Mouse (Mus musculus): ENCODE data around the gene Upp2. TPM values are rescaled to one million over a fixed set of nuclear protein-coding genes. Genes with fewer than 3 reads are reported as not detected.

Upp2 gene
- polyA plus RNA-seq, 1 experiment from 2014 or later: 11.4 TPM

DNA sequence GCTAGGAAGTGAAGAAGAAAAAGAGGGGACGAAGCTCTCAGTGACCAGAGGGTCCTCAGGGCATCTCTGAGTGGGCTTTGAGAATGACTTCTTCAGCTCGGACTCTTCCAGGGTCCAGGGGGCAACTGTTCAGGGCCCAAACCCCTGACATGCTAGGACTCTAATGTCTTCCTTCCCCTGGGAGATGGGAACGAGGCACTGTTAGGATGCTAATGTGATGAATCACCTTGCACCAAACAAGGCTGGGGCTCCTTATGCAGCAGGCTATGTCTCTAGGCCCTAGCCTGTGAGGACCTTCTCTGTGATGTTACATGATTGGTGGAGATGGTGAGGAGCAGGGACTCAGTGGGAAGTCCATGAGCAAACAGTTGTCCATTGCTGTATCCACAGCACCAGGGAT is 114.3 kb downstream of the Upp2 start:
- H3K36me3 ChIP-seq: no peaks in the 10 kb centered on the region
- no peak overlapping the region for H3K4me3 ChIP-seq
- H3K4me2 ChIP-seq: no peak overlapping the region
- no peak overlapping the region for H3K27ac ChIP-seq
- peaks cover 7% of the 10 kb centered on the region; the same call in 1 of the 2 replicates for H3K4me1 ChIP-seq
- H3K27me3 ChIP-seq: no peaks in the 10 kb centered on the region
- ATAC-seq (ENCODE audit: insufficient number of reproducible peaks, insufficient read depth, low FRiP score, low TSS enrichment, low read depth): peak; percentile 20; the same call in 1 of the 2 replicates
- no peaks in the 10 kb centered on the region for H3K9me3 ChIP-seq
- 72% methylated on average over 3 of the region's 3 CpGs for WGBS
- H3K9ac ChIP-seq: no peak overlapping the region

- no peak overlapping the region for H3K4me3 ChIP-seq
These were observed 130.4 kb downstream of the Upp2 start for GRCm38 (mm10) chr2:58697501-58697900.

GRCm38 (mm10) chr2:58699931-58700330 is 132.8 kb downstream of the Upp2 start:
- Histone ChIP-seq H3K27me3 (no peaks in the 10 kb centered on the region), H3K4me1 (no peaks in the 10 kb centered on the region), H3K4me3 (no peak overlapping the region), H3K27ac (no peak overlapping the region), H3K9ac (no peak overlapping the region), H3K9me3 (no peaks in the 10 kb centered on the region), H3K4me2 (no peak overlapping the region), H3K36me3 (no peaks in the 10 kb centered on the region)
- WGBS: 25% methylated on average over 5 of the region's 5 CpGs
- peak; percentile 69; the same call in 1 of the 2 replicates for ATAC-seq (ENCODE audit: insufficient number of reproducible peaks, insufficient read depth, low FRiP score, low TSS enrichment, low read depth)

More at GRCm38 (mm10) chr2:58697501-58697900, 130.4 kb downstream of the Upp2 start:
- Histone ChIP-seq H3K27me3 (no peaks in the 10 kb centered on the region), H3K36me3 (no peaks in the 10 kb centered on the region), H3K4me2 (no peak overlapping the region), H3K9me3 (no peaks in the 10 kb centered on the region), H3K9ac (no peak overlapping the region), H3K27ac (no peak overlapping the region), H3K4me1 (no peaks in the 10 kb centered on the region)
- ATAC-seq (ENCODE audit: insufficient number of reproducible peaks, insufficient read depth, low FRiP score, low TSS enrichment, low read depth): no peak
- 68% methylated on average over 8 of the region's 8 CpGs for WGBS

DNA sequence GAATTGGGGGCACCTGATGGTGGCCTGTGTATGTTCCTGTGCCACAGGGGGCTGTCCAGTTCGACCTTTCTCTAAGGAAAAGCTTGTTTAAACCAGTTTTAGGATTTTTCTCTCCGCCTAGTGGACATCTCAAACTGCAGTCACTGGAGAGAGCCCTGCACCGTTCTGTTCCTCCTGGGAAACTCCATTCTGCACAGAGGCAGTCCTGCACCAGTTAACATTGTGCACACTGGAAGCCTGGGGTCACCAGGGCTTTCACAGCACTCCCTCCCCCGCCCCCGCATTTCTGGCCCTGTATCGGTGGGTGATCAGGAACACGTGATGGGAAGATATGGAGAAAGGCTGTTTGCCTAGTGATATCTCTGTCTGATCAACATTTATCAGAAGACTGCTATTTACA is 133.3 kb downstream of the Upp2 start:
- WGBS: 63% methylated on average over 7 of the region's 7 CpGs
- H3K4me1 ChIP-seq: no peaks in the 10 kb centered on the region
- H3K9ac ChIP-seq: no peak overlapping the region
- no peak overlapping the region for H3K4me2 ChIP-seq
- no peak overlapping the region for H3K27ac ChIP-seq
- H3K36me3 ChIP-seq: no peaks in the 10 kb centered on the region
- H3K9me3 ChIP-seq: no peaks in the 10 kb centered on the region
- no peak overlapping the region for H3K4me3 ChIP-seq
- no peak for ATAC-seq (ENCODE audit: insufficient number of reproducible peaks, insufficient read depth, low FRiP score, low TSS enrichment, low read depth)
- no peaks in the 10 kb centered on the region for H3K27me3 ChIP-seq

DNA sequence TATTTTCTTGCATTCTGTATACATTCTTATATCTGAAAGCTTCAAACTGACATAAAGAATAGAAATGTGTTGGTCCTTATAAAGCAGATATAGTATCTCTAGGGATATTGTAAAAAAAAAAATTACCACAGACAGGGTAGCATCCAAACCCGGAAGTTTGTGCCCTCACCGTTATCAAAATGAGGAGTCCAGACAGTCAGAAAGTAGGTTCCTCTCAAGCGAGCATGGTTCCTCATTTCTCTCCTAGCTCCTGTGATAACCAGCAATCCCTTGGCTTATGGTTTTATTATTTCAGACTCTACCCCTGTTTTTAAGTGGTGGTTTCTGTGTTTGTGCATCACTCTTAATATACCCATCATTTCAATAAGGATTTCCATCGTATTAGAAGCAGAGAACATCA is 134.5 kb downstream of the Upp2 start:
- Histone ChIP-seq H3K4me2 (no peak overlapping the region), H3K27ac (no peak overlapping the region), H3K36me3 (no peaks in the 10 kb centered on the region), H3K4me3 (no peak overlapping the region), H3K9ac (no peak overlapping the region), H3K9me3 (no peaks in the 10 kb centered on the region), H3K27me3 (no peaks in the 10 kb centered on the region), H3K4me1 (no peaks in the 10 kb centered on the region; the same call in 1 of the 2 replicates)
- no peak for ATAC-seq (ENCODE audit: insufficient number of reproducible peaks, insufficient read depth, low FRiP score, low TSS enrichment, low read depth)
- 92% methylated on average over 4 of the region's 4 CpGs for WGBS

DNA sequence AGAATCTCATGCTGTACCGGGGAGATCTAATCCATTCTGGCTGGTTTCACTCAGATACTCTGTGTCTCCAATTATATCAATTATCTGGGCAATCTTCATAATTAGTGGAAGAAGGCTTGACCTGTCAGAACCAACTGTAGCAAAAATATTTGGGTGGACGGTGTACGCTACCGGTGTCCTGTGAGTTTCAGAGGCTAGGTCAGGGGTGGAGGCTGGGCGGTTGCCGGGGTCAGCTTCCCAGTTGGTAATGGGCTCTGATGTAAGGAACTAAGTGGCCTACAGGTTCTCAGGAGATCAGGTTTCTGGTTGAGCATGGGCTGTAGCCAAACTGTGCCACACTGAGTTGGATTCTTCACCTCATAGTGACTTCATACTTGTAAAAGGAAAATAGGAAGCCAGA is 136.1 kb downstream of the Upp2 start:
- no peak overlapping the region for H3K4me2 ChIP-seq
- no peak overlapping the region for H3K4me3 ChIP-seq
- H3K27me3 ChIP-seq: no peaks in the 10 kb centered on the region
- H3K4me1 ChIP-seq: no peaks in the 10 kb centered on the region; the same call in 1 of the 2 replicates
- H3K9ac ChIP-seq: no peak overlapping the region
- no peaks in the 10 kb centered on the region for H3K9me3 ChIP-seq
- H3K36me3 ChIP-seq: no peaks in the 10 kb centered on the region
- no peak overlapping the region for H3K27ac ChIP-seq
- no peak for ATAC-seq (ENCODE audit: insufficient number of reproducible peaks, insufficient read depth, low FRiP score, low TSS enrichment, low read depth)
- WGBS: 57% methylated on average over 6 of the region's 6 CpGs

DNA sequence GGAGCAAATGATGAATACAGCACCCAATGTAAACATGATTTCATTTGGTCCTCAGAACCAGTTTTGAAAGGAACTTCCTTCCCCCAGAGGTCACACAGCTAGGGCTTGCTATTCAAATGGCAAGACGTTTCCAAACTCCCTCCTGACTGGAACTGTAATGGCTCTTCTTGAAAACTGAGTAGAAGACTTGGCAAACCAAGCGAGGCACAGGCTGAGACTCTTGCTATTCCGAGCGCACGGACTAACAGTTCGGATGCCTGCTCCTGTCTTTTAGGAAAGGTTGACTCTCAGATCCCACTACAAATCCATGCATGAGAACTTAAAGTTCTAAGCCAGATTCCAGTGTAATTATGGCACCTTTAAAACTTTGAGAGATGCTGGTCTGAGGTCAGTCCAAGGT is 136.5 kb downstream of the Upp2 start:
- no peak overlapping the region for H3K4me3 ChIP-seq
- no peaks in the 10 kb centered on the region for H3K36me3 ChIP-seq
- ATAC-seq (ENCODE audit: insufficient number of reproducible peaks, insufficient read depth, low FRiP score, low TSS enrichment, low read depth): no peak
- peaks cover 2% of the 10 kb centered on the region; the same call in 1 of the 2 replicates for H3K4me1 ChIP-seq
- H3K27ac ChIP-seq: no peak overlapping the region
- no peaks in the 10 kb centered on the region for H3K9me3 ChIP-seq
- H3K4me2 ChIP-seq: no peak overlapping the region
- H3K27me3 ChIP-seq: no peaks in the 10 kb centered on the region
- 82% methylated on average over 6 of the region's 6 CpGs for WGBS
- H3K9ac ChIP-seq: no peak overlapping the region

GRCm38 (mm10) chr2:58704576-58704975 is 137.5 kb downstream of the Upp2 start:
- Histone ChIP-seq H3K36me3 (no peaks in the 10 kb centered on the region), H3K9ac (no peak overlapping the region), H3K27me3 (no peaks in the 10 kb centered on the region), H3K4me2 (no peak overlapping the region), H3K27ac (no peak overlapping the region), H3K4me3 (no peak overlapping the region), H3K4me1 (peaks cover 11% of the 10 kb centered on the region), H3K9me3 (no peaks in the 10 kb centered on the region)
- ATAC-seq (ENCODE audit: insufficient number of reproducible peaks, insufficient read depth, low FRiP score, low TSS enrichment, low read depth): no peak
- 93% methylated on average over 3 of the region's 3 CpGs for WGBS

- Histone ChIP-seq H3K4me2 (no peak overlapping the region), H3K27me3 (no peaks in the 10 kb centered on the region)
- 87% methylated on average over 3 of the region's 3 CpGs for WGBS
These were observed 140.6 kb downstream of the Upp2 start for GRCm38 (mm10) chr2:58707676-58708075.

GRCm38 (mm10) chr2:58710234-58710633 is 143.1 kb downstream of the Upp2 start:
- H3K27ac ChIP-seq: peak overlapping the region; percentile 72
- no peak overlapping the region for H3K9ac ChIP-seq
- no peaks in the 10 kb centered on the region for H3K27me3 ChIP-seq
- WGBS: 51% methylated on average over 5 of the region's 5 CpGs
- H3K4me1 ChIP-seq: peaks cover 37% of the 10 kb centered on the region
- no peaks in the 10 kb centered on the region for H3K36me3 ChIP-seq
- no peaks in the 10 kb centered on the region for H3K9me3 ChIP-seq
- no peak overlapping the region for H3K4me2 ChIP-seq
- ATAC-seq (ENCODE audit: insufficient number of reproducible peaks, insufficient read depth, low FRiP score, low TSS enrichment, low read depth): peak; percentile 38; the same call in 1 of the 2 replicates
- no peak overlapping the region for H3K4me3 ChIP-seq

More at GRCm38 (mm10) chr2:58707676-58708075, 140.6 kb downstream of the Upp2 start:
- peaks cover 37% of the 10 kb centered on the region for H3K4me1 ChIP-seq
- ATAC-seq (ENCODE audit: insufficient number of reproducible peaks, insufficient read depth, low FRiP score, low TSS enrichment, low read depth): no peak
- H3K36me3 ChIP-seq: no peaks in the 10 kb centered on the region
- no peak overlapping the region for H3K9ac ChIP-seq
- no peak overlapping the region for H3K27ac ChIP-seq
- no peak overlapping the region for H3K4me3 ChIP-seq
- H3K9me3 ChIP-seq: no peaks in the 10 kb centered on the region

DNA sequence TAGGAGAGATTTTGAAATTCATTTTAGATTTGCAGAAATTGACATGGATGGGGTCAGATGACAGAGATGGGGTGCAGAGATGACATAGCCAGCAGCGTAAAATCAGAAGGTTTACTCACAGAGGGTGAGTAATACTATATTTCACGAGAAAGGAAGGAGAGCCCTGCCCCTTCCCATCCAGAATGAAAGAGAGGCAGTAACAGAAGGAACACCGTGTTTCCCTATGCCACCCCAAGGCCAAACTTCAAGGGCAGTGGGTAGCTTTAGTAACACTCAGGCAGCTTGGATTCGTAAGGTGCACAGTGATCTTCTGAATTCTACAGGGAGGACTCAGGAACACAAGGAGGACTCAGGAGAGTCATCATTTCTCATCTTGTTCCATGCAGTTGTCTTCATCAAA is 144.0 kb downstream of the Upp2 start:
- no peak overlapping the region for H3K4me3 ChIP-seq
- no peaks in the 10 kb centered on the region for H3K9me3 ChIP-seq
- peak overlapping the region; percentile 72 for H3K27ac ChIP-seq
- 66% methylated on average over 4 of the region's 4 CpGs for WGBS
- no peak overlapping the region for H3K4me2 ChIP-seq
- ATAC-seq (ENCODE audit: insufficient number of reproducible peaks, insufficient read depth, low FRiP score, low TSS enrichment, low read depth): no peak
- H3K36me3 ChIP-seq: no peaks in the 10 kb centered on the region
- no peaks in the 10 kb centered on the region for H3K27me3 ChIP-seq
- H3K9ac ChIP-seq: no peak overlapping the region
- H3K4me1 ChIP-seq: peaks cover 37% of the 10 kb centered on the region

DNA sequence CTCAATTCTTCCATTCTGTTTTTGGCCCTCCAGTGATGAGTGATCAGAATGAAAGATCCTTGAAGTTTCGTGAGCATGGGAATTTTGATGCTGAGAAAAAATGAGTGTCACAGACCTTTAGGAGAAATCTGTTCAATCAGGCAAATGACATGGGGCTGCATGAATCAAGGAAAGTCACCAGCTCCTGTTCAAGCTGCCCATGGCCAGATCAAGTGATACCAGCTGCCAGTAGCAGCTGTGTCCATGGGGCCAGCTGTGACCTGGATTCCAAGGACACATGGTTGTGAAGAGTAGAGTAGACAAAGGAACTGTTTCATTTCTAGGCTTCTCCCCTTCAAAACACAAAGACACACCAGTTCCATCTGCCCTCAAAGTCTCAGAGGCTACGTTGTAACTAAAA is 144.4 kb downstream of the Upp2 start:
- H3K4me1 ChIP-seq: peaks cover 37% of the 10 kb centered on the region

More for the DNA sequence above, 144.4 kb downstream of the Upp2 start:
- H3K27me3 ChIP-seq: no peaks in the 10 kb centered on the region
- no peaks in the 10 kb centered on the region for H3K9me3 ChIP-seq
- no peak overlapping the region for H3K4me2 ChIP-seq
- peak overlapping the region; percentile 72 for H3K27ac ChIP-seq
- no peaks in the 10 kb centered on the region for H3K36me3 ChIP-seq
- ATAC-seq (ENCODE audit: insufficient number of reproducible peaks, insufficient read depth, low FRiP score, low TSS enrichment, low read depth): no peak
- H3K4me3 ChIP-seq: no peak overlapping the region
- H3K9ac ChIP-seq: no peak overlapping the region
- WGBS: 41% methylated on average over 2 of the region's 2 CpGs

Data from embryonic facial prominence, embryonic 13.5 days (tissue).